Mouse (Mus musculus): ENCODE data around the gene Atg2b.

Atg2b gene

DNA sequence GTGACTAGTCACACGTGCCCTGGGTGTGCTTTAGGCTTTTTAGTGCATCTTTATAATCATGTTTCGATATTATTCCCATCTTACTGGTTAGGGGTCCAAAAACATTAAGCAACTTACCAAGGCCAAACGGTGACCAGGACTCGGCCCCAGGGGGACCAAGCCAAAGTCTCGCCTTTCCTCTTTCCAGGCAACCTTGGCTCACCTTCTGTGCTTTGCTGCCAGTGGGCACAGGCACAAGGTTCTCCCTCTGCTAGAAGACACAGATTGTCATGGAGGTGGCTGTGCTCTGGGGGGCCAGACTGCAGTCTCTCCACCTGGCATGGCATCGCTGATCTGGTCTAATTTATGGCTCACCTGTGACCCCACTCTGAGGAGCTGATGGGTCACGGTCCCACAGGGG lies 94.2 kb downstream of the Atg2b start:
- peak; percentile 31 to 46 for DNase-seq

DNA sequence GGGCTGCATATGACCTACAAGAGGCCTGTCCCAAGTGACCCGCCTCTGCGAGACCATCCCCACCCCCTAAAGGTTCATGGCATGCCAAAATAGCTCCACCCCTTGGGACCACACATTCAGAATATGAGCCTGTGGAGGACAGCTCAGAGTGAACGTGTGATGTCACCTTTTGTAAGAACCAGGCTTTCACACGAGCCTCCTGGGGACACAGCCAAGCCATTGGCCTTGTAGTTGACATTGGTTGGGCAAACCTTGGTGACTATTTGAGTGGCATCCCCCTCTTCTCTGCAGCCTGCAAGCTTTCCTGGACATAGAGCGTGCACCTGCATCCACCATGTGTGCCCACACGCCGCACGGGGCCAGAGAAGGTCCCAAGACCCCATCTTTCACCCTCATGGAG lies 97.5 kb downstream of the Atg2b start:
- DNase-seq: no peak

DNA sequence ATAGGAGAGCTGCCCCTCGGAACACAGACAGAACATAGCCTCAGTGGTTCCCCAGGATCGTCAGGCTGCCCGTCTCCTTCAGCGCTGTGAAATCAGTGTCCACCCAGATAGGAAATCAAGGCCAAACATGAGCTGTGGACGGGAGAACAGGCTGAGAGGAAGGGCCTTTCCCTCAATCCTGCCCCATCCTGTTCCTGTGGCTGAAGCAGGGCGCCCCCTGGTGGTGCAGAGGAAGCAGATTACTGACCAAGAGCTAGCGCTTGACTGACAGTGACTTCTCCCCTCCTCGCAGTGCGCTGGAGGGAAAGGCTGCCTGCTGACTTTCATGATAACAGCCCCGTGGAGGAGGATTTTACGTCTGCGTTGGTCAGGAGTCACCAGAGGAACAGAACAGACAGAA lies 100.2 kb downstream of the Atg2b start:
- DNase-seq: peak; percentile 73 to 76

DNA sequence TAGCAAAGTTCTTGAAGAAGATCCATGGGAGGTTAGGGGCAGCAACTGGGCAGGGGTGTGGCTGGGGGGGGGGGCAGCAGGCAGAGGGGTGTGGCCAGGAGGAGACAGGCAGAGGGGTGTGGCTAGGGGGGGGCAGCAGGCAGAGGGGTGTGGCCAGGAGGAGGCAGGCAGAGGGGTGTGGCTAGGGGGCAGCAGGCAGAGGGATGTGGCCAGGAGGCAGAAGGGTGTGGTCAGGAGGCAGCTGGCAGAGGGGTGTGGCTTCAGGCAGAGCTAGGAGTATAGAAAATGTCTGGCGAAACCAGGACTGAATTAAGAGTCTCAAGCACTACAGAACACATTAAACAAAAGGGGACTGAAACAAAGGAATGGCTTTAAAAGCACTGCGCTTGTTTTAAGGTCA lies 101.5 kb downstream of the Atg2b start:
- no peak for DNase-seq

DNA sequence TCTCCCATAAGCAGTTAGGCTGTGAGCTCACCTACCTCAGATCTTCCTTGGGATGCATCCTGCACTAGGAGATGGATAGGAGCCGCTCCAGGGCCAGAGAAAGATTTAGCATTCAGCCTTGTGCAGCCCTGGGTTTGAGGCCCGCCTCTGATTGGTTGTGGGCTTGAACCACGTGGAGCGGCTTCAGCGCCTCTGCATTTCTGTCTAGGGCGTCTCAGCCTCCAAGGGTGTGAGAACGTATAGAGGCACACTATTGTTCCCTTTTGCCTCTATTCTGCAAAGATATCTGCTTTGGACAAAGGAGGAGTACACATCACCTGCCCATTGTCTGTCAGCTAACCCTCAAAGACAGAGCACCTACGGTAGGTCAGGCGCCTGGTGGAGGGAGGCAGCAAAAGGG lies 102.5 kb downstream of the Atg2b start:
- DNase-seq: no peak

DNA sequence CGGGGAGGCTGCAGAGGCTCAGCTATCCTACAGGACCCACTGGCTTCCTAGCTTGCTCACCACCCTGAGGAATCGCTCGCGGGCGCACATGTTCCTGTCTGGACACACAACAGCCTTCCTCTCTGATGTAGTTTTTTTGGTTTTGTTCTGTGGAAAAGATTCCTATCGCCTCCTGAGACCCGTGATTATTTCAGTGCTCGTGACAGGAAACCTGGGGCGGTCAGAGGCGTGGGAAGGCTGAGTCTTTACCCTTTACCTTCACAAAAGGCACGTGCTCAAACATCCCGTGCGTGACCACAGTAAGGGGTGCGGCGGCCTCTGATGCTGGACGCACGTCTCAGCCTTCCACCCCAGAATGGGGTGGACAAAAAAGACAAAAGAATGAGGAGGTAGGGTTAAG lies 104.5 kb downstream of the Atg2b start:
- DNase-seq: no peak

DNA sequence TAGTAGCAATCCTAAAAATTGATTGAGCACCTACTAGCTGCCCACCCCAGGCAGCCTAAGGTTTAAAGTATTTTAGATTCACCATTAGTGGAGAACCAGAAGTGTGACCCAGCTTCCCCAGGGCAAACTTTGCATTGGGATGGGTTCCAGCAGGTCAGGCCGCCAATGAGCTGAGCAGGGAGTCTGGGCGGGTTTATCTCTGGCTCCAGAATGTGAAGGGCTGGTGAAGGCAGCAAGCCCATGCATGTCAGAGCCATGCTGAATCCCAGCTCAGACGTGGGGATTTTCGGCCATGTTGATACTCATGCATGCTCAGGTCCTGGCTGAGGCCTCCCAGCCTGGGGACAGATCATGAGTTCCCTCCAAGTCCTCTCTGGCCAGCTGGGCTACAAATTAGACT lies 110.7 kb downstream of the Atg2b start:
- no peak for DNase-seq

DNA sequence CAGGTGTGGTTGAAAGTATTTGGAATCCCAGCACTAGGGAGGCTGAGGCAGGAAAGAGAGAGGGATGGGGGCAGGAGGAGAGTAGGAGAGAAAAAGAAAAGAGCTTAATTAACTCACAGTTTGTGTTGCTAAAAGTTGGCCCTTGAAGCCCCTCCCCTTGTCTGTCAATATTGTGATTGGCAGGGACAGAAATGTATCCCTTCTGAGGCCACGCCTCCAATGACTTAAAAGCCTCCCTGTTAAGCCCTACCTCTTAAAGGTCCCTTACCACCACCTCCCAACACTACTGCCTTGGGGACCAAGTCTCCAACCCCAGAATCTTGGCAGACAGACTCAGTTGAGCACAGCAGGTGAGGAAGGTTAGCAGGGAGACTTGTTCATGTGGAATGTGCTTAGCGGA lies 112.4 kb downstream of the Atg2b start:
- DNase-seq: no peak

DNA sequence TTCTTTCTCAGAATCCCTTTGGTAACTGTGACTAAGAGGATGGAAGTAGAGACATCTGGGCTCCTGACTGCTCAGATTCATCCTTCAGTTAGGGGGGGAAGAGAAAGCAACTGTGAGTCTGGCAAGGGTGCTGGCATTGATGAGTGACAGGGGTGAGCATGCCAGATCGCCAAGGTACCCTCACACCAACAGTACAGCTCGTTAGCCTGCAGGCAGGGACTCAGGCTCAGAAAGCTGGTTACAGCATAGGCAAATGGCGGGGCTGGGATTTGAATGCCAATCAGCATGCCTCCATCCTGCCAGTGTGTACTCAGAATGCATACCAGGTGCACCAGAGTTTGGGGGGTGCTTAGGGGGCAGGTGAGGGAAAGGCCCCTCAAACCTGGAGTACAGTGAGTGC lies 113.1 kb downstream of the Atg2b start:
- no peak for DNase-seq

Data from cerebellum, postnatal 36 days (tissue).